Mouse (Mus musculus): ENCODE data around the gene Lgi2. TPM values are rescaled to one million over a fixed set of nuclear protein-coding genes. Genes with fewer than 3 reads are reported as not detected.

Lgi2 gene
- polyA plus RNA-seq, 3 experiments from 2014 or later = not detected

DNA sequence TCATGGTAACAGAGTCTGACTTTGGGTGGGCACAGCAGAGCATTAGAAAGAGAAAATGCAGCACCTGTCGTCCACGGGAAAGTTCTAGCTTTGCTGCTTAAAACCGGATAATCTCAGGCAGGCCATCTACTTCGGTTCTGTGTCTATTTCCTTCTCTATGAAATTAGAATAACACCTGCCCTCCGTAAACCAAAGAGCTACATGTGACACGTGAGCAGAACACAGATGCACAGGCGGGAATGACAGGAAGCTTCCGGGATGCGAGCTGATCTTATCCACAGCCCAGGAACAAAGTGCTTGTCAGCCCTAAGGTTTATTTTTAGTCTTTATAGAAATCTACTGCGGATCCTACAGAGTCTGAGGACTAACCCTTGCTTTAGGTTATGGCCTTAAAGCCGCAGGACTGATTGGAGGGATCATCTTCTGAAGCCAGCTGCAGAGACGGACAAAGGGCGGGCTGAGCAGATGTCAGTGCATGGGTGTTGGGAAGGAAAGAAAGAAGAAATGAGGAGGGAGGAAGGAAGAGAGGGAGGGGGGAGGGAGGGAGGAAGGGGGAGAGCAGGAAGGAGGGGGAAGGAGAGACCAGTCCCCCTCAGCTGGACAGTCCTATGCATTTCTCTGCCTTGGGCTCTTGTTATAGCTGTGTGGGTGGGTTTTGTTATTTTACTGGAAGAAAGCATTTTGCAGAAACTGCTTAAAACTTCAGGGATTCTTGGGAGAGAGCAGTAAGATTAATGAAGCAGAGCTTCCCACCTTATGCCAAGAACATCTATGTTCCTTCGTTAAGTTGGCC, 31.3 kb downstream of the Lgi2 start:
- no peak for ATAC-seq

- no peak for ATAC-seq
Measured at GRCm38 (mm10) chr5:52533705-52534104, 32.6 kb downstream of the Lgi2 start.

GRCm38 (mm10) chr5:52528545-52528944, 37.7 kb downstream of the Lgi2 start:
- no peak for ATAC-seq

GRCm38 (mm10) chr5:52526324-52526986, 39.8 kb downstream of the Lgi2 start:
- ATAC-seq = no peak

- no peak for ATAC-seq
Measured at GRCm38 (mm10) chr5:52524207-52524606, 42.1 kb downstream of the Lgi2 start.

DNA sequence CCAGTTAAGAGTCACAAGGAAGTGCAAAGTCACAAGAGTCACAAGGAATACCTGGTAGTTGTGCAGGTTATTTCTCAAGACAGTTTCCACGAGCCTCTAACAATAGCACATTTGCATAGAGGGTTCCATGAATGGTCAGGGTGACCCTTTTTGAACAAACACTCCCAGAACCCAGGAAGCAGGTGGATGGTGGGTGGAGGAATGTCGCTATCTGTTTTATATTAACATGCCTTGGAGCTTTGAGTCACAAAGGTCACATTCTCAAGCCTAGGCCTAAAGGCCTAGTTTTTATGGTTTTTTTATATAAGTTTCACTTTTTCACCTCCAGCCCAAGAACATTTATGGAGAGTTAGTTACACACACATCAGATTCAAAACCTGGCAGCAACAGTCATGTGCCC, 46.3 kb downstream of the Lgi2 start:
- ATAC-seq = no peak

GRCm38 (mm10) chr5:52516072-52516476, 50.2 kb downstream of the Lgi2 start:
- ATAC-seq = no peak

- no peak for ATAC-seq
Measured at GRCm38 (mm10) chr5:52515246-52516021, 50.8 kb downstream of the Lgi2 start.

- no peak for ATAC-seq
Measured at GRCm38 (mm10) chr5:52511089-52511488, 55.2 kb downstream of the Lgi2 start.

DNA sequence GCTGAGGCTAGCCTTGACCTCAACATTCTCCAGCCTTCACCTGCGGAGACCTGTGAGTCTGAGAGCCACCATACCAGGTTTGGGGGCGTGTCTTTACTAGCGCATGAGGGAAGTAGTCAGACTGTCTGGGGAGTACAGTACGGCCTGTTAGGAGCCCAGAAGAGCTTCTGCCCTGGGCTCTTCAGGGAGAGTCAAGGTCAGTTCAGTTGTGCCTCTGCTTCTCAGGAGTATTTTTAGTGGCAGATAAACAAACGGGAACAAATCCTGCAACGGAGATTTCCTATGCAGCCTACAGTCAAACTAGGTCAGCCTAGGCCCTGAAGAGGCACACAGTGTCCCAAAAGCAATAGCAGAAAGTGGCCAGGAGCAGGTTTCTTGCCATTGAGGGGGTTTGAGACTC, 56.8 kb downstream of the Lgi2 start:
- no peak for ATAC-seq

GRCm38 (mm10) chr5:52504666-52505065, 61.6 kb downstream of the Lgi2 start:
- ATAC-seq = no peak

- no peak for ATAC-seq
Measured at GRCm38 (mm10) chr5:52504148-52504547, 62.1 kb downstream of the Lgi2 start.

DNA sequence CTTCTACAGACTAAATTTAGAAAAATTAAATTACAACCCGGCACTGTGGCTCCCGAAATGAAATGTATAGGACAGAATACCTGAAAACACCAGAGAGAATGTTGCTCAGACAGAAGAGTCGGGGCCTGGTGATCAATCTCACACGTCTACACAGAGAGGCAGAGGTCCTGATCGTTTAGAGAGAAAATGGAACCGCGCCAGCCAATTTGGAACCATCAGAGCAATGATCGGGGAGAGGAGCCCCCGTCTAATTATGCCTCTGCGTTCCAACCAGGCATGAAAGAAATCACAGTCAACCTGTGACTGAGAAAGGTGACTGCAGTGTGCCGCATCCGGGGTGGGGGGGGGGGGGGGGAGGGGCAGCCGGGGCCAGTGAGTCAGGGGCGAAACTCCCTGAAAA, 70.6 kb downstream of the Lgi2 start:
- ATAC-seq = no peak

GRCm38 (mm10) chr5:52491496-52491895, 74.8 kb downstream of the Lgi2 start:
- ATAC-seq = no peak

DNA sequence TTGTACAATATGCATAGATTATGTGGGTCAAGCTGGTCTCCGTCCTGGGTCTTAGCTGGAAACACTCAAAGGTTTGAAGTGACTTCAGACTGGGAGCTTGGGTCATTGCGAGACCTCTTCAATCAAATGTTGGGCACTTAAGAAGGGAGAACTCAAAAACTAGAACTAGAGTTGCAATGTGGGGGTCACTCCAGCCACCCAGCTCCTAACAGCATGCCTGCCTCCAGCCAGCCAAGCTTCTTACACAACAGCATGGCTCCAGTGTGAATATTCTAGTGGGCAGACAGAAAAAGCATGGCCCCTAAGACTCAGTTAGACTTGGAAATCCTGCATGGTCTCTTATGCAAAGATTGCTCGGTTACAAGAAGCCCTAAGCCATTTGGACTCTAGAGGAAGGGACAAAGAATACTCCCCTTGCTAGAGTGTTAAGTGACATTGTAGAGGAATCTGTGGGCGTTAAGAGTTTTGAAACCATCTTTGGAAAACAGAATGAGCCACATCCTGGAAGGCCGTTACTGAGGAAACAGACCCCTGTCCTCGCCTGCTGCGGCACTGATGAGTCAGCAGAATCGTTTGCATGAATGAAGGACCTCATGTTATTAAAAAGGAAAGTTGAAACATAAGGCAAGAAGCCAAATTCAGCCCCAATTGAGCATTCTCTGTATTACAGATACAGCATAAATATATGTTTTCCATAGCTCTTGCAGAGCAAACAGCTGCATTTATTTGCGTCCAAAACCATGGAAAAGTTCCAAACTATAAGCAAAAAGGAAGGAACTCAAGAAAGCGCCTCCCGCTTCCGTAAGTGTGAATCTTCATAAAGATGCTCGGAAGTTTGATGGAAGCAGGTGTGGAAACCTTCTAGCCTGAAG, 78.5 kb downstream of the Lgi2 start:
- no peak for ATAC-seq

Other genes with a start within 250 kb of the Lgi2 start
- gene Sod3, start 202.7 kb downstream of the Lgi2 start, polyA plus RNA-seq (2017; shearing (Covaris generic)) = not detected
- not detected for gene Ccdc149, start 94.9 kb downstream of the Lgi2 start, polyA plus RNA-seq (2017; shearing (Covaris generic))
- 1 to 10 TPM; 5.5 to 6.8 (median 6.4) TPM for gene Sepsecs, start 103.2 kb upstream of the Lgi2 start, polyA plus RNA-seq (2017; shearing (Covaris generic))
- 1 to 10 TPM in 2 of 3 experiments, under 1 TPM in 1; 0.79 to 2.3 (median 1.3) TPM for gene Pi4k2b, start 175.1 kb upstream of the Lgi2 start, polyA plus RNA-seq (2017; shearing (Covaris generic))
- 10 to 100 TPM; 14.8 to 15.4 (median 15.3) TPM for gene Zcchc4, start 208.9 kb upstream of the Lgi2 start, polyA plus RNA-seq (2017; shearing (Covaris generic))

All from inflammation-experienced regulatory T-cells, adult 6 months (primary cell).